Mouse (Mus musculus) retina, postnatal 7 days (tissue): ENCODE data around the gene Olfr110.
"Not testable (repeated sequence)": the region's sequence is repeated elsewhere in the genome, so short reads cannot be mapped to it uniquely, and the experiment has no call there.

Experiments
- DNase-seq: peaks from one replicate; pipeline ENCODE4 v3.0.0-alpha.2; 2012; ENCODE audit warnings: low read depth, low spot score

Olfr110 gene

DNA sequence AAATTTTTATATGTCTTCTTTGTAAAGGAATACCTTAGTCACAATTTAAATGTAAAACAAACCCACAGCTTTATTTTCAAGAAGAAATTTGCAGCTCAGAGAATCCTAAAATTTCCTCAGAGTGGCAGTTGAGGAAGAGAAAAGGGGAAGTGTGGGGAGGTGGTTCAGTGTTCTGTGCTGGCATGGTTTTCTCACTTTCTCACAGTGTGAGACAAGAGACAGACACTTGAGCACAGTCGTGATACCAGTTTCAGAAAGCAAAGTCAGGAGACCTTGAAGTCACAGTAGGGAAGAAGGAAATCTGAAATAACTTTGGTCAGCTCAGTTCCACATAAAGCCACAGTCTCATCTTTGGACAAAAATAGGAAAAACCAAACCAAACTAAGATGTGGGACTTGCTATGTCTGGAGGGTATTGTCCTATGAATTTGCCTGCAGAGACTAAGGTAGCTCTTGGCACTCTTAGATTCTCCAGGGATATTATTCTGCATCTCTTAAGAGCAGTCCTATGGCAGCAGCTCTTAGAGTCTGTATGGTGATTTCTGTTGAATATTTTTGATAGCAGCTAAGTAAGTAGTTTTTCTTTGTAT, at the start of gene Olfr110:
TSS of gene Olfr110 (plus strand) at position 539 of the 589 bp plus-strand sequence.
- no peak for DNase-seq

DNA sequence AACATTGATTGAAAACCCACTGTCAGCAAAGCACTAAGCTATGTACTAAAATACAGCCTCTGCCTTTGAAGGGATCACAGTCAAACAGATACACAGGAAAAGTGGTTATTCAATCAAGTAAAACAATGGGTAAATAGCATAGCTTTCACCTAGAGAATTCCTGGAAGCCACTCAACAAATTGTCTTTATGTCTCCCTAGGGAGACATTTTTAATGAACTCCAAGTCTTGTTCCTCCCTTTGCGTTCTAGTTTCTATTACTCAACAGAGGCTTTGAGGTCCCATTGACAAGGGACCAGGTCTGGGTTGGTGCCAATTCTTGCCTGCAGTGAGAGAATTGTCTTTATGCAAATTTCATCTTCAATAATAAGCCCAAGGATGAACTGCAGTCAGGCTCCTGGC, 47.1 kb upstream of the Olfr110 start, which contains the start of gene Olfr108:
TSS of gene Olfr108 (plus strand) at position 301 of the 400 bp plus-strand sequence.
- DNase-seq: no peak

DNA sequence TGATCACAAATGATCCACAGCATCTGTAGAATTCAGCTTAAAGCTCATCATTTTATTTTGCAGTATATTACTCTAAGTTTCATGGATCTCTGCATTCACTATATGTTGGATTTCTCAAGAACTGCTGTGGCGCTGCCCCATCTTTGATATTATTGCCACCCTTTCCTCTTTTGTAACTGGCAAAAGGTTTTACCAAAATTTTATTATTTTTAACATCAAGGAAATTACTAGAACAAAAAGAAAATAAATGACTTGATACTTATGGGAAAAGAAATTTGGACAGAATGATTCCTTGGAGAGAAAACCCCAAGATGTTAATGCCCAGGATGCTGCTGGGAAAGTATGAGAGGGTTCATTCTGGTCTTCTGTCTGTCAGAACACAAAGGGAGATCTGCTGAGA, 33.7 kb upstream of the Olfr110 start, which contains the start of gene Olfr109:
TSS of gene Olfr109 (plus strand) at position 301 of the 400 bp plus-strand sequence.
- no peak for DNase-seq

DNA sequence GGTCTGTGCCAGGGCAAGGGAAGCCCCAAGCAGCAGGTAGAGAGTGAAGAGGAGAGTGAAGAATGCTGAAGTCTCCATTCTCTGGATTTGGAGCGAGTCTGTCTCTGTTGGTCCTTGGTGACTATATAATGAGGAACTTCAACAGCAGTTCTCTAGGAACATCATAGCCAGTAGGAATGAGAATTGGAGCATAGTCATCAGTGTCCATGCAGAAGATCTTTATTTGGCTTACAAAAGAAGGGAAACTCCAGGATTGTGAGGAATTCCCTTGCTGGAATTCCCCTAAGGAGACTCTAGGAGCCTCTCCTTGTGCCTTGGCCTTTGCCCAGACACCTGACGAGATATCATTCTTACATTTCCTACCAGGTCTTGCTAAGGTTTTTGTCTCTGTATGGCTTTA, 8.8 kb upstream of the Olfr110 start, which contains the start of gene H2-M2:
TSS of gene H2-M2 (minus strand) at position 101 of the 400 bp plus-strand sequence.
- DNase-seq: no peak

DNA sequence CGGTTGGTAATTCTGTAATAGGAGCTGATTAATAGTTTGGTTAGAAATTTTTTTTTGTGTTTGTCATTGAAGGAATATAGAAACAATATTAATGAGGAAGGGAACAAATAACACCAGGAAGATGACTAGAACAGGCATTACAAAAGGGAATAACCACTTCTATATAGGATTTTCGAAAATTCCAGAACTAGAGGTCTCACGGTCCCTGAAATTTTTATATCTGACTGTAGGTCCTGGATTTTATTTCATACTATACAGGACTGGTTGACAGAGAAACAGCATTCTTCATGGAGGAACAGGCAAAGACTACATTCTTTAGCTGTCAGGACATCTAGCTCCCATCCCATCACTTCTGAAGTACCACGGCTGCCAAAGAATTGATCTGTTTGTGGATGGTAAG, 15.5 kb downstream of the Olfr110 start, which contains the start of gene Olfr111:
TSS of gene Olfr111 (plus strand) at position 301 of the 400 bp plus-strand sequence.
- DNase-seq: no peak

DNA sequence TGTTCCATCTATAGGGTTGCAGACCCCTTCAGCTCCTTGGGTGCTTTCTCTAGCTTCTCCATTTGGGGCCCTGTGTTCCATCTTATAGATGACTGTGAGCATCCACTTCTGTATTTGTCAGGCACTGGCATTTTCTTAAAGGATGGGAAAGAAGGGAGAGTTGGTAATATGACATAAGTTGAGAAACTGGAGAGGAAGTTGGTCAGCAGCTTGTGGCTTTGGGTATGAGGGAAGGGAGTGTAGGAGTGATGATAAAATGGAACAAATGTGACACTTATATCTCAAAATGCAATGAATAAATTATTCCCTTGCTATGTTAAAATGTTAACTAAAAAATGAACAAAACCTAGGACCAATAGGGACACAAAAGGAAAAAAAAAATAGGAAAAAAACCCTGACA, 32.3 kb downstream of the Olfr110 start:
- DNase-seq: not testable (repeated sequence)

DNA sequence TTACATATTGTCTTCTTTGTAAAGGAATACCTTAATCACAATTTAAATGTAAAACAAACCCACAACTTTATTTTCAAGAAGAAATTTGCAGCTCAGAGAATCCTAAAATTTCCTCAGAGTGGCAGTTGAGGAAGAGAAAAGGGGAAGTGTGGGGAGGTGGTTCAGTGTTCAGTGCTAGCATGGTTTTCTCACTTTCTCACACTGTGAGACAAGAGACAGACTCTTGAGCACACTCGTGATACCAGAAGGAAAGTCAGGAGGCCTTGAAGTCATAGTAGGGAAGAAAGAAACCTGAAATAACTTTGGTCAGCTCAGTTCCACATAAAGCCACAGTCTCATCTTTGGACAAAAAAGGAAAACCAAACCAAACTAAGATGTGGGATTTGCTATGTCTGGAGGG, 33.2 kb downstream of the Olfr110 start:
- not testable (repeated sequence) for DNase-seq

DNA sequence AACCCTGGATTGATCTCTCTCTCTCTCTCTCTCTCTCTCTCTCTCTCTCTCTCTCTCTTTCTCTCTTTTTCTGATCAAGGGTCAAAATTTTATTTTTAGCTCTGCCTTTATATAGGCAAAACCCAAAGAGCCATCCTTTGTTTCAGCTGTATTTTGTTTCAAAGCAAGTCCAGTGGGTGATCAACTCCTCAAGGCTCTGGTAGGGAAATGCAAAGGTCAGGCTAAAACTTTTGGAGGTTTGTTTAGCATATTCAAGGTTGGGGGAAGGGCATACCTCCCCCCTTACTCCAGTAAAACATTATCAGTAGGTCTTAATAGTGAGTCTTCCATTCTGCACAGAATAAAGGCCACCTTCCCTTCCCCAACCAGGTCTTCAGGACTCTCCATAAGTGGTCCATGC, 42.9 kb downstream of the Olfr110 start:
- DNase-seq: no peak

DNA sequence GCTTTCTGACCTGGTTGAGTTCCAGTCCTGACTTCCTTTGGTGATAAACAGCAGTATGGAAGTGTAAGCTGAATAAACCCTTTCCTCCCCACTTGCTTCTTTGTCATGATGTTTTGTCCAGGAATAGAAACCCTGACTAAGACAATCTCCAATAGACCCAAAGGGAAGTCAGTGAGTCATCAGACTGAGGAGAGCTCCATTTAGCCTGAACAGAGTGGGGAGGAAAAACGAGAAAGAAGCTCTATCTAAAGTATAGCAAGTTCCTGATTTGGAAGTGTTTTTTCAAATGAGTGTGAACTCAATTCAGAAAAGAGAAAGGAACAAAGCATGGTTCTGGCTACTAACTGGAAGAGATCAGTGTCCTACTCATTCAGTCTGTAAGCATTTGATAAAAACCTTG, 46.1 kb downstream of the Olfr110 start:
- not testable (repeated sequence) for DNase-seq

DNA sequence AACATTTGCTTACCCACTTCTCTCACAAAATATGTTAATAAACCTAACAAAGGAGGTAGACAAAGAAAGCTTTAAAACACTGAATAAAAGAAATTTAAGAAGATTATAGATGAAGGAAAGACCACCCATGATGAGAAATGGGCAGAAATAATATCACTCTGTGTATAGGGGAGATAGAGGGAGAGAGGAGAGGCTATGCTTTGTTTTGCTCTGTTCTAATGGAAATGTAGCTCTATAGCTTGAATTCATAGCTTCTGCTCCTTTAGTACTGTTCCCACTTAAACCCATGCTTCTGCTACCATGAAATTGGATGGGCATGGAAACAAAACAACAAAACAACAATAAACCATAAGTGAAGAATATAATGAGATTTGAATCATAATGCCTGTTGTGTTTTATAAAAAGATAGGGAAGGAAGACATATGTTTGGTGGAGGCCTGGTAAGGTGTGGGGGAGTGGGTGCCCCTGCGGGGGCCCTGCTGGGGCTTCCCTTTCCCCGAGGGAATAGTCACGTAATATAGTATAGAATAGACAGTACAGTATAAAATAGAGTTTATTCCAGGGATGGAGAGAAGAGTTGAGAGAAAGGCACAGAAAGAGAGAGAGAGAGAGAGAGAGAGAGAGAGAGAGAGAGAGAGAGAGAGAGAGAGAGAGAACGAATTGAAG, 49.3 kb downstream of the Olfr110 start:
- no peak for DNase-seq

DNA sequence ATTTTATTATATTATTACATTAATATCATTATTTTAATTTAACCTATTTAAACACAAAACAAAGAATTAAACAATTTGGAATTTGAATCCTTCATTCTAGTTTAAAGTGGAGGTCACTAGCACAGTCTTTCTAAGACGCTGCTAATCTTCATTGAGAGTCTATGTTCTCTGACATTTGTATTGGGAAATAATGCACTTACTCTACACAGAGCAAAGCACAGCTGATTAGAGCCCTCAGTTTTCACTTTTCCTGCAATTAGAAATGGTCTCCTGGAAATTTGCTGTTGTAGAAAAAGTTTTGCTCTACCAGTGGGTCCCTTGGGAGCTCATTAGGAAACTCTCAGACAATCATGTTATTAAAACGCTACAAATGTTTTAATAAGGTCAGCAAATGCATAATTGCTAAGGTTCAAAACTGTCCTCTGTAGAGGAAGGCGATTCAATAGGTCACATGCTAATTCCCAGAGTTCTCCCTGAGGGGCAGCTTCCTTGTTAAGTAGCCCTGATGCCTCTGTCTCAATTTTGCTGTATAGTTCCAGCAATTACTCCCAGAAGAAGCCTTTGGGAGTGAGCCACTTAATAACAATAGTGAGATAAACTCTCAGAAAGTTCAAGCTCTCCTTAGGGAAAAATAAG, 51.6 kb downstream of the Olfr110 start:
- no peak for DNase-seq
